Mouse (Mus musculus): ENCODE data around the gene Fuz. TPM values are rescaled to one million over a fixed set of nuclear protein-coding genes. Genes with fewer than 3 reads are reported as not detected.

The Fuz gene
- polyA plus RNA-seq, 1 experiment: 27.5 TPM

DNA sequence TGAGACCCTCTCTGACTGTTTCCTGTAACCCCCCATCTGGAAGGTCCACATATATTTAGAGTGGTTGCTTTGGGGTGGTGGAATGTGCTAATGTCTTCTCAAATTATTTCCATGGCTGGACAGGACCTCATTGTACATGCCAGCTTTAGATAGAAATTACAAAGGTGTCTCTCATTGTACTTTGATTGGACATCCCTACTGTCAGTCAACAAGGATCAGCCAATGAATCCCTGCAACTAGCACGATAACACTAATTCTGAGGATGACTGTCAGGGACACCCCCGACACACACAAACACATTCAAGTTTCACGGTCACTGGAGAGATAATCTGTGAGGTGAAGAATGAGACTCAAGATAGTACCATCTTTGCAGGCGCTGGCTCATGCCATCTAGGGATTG, 42.8 kb downstream of the Fuz start:
- Histone ChIP-seq H3K27ac (ENCODE audit: insufficient read depth, low read depth, low read length) (no peak overlapping the region), H3K36me3 (ENCODE audit: control insufficient read depth, insufficient read depth, low read length) (no peaks in the 10 kb centered on the region), H3K4me1 (ENCODE audit: control insufficient read depth, insufficient read depth, insufficient read length, low read length) (no peaks in the 10 kb centered on the region), H3K27me3 (ENCODE audit: control insufficient read depth, insufficient read depth, low read length) (no peaks in the 10 kb centered on the region; the same call in 1 of the 2 replicates), H3K4me3 (ENCODE audit: low read depth, low read length) (no peak overlapping the region)
- 91% methylated on average over 4 of the region's 4 CpGs for WGBS
- TF ChIP-seq CTCF (IDR thresholded peaks at IDR 0.05; ENCODE audit: extremely low read depth, insufficient read length, insufficient replicate concordance, low read depth, low read length) (no peak), POLR2A (IDR thresholded peaks at IDR 0.05; ENCODE audit: low read depth, low read length) (no peak)

GRCm38 (mm10) chr7:44942904-44943303, 47.0 kb downstream of the Fuz start, which contains the start of gene Tsks:
Gene Tsks (plus strand): TSS chr7:44943204.
- Histone ChIP-seq H3K4me3 (ENCODE audit: low read depth, low read length) (no peak within 1 kb of the TSS), H3K36me3 (ENCODE audit: control insufficient read depth, insufficient read depth, low read length) (no peaks in the 10 kb centered on the region), H3K4me1 (ENCODE audit: control insufficient read depth, insufficient read depth, insufficient read length, low read length) (no peaks in the 10 kb centered on the region), H3K27ac (ENCODE audit: insufficient read depth, low read depth, low read length) (no peak within 1 kb of the TSS), H3K27me3 (ENCODE audit: control insufficient read depth, insufficient read depth, low read length) (no peaks in the 10 kb centered on the region)
- TF ChIP-seq CTCF (IDR thresholded peaks at IDR 0.05; ENCODE audit: extremely low read depth, insufficient read length, insufficient replicate concordance, low read depth, low read length) (no peak), POLR2A (IDR thresholded peaks at IDR 0.05; ENCODE audit: low read depth, low read length) (no peak)
- 81% methylated on average over 7 of the region's 7 CpGs for WGBS

- no peaks in the 10 kb centered on the region for H3K36me3 ChIP-seq (ENCODE audit: control insufficient read depth, insufficient read depth, low read length)
- 50% methylated on average over 6 of the region's 6 CpGs for WGBS
These were observed 54.0 kb downstream of the Fuz start for GRCm38 (mm10) chr7:44949922-44950321.

GRCm38 (mm10) chr7:44951960-44952359, 56.1 kb downstream of the Fuz start:
- no peaks in the 10 kb centered on the region for H3K27me3 ChIP-seq (ENCODE audit: control insufficient read depth, insufficient read depth, low read length)
- H3K4me1 ChIP-seq (ENCODE audit: control insufficient read depth, insufficient read depth, insufficient read length, low read length): no peaks in the 10 kb centered on the region
- TF ChIP-seq POLR2A (IDR thresholded peaks at IDR 0.05; ENCODE audit: low read depth, low read length): no peak
- no peak for TF ChIP-seq CTCF (IDR thresholded peaks at IDR 0.05; ENCODE audit: extremely low read depth, insufficient read length, insufficient replicate concordance, low read depth, low read length)
- 1% methylated on average over 10 of the region's 10 CpGs for WGBS
- H3K4me3 ChIP-seq (ENCODE audit: low read depth, low read length): peak overlapping the region; percentile 66
- no peaks in the 10 kb centered on the region for H3K36me3 ChIP-seq (ENCODE audit: control insufficient read depth, insufficient read depth, low read length)
- peak overlapping the region; percentile 15; the same call in 1 of the 2 replicates for H3K27ac ChIP-seq (ENCODE audit: insufficient read depth, low read depth, low read length)

More at GRCm38 (mm10) chr7:44949922-44950321, 54.0 kb downstream of the Fuz start:
- no peak overlapping the region for H3K4me3 ChIP-seq (ENCODE audit: low read depth, low read length)
- no peaks in the 10 kb centered on the region for H3K27me3 ChIP-seq (ENCODE audit: control insufficient read depth, insufficient read depth, low read length)
- no peak overlapping the region for H3K27ac ChIP-seq (ENCODE audit: insufficient read depth, low read depth, low read length)
- no peaks in the 10 kb centered on the region for H3K4me1 ChIP-seq (ENCODE audit: control insufficient read depth, insufficient read depth, insufficient read length, low read length)
- no peak for TF ChIP-seq CTCF (IDR thresholded peaks at IDR 0.05; ENCODE audit: extremely low read depth, insufficient read length, insufficient replicate concordance, low read depth, low read length)
- TF ChIP-seq POLR2A (IDR thresholded peaks at IDR 0.05; ENCODE audit: low read depth, low read length): no peak

Other genes starting within 250 kb of the Fuz start
- gene Myh14, start 225.2 kb upstream of the Fuz start, polyA plus RNA-seq (2012; rRNA removed): 196 and 563 TPM in 2 replicates
- gene Izumo2, start 187.3 kb upstream of the Fuz start, polyA plus RNA-seq (2012; rRNA removed): not detected in 2 replicates
- gene Vrk3, start 147.7 kb upstream of the Fuz start, polyA plus RNA-seq (2012; rRNA removed): 20.4 and 40.3 TPM in 2 replicates
- 0.08 and 0.19 TPM in 2 replicates for gene Zfp473, start 145.0 kb upstream of the Fuz start, polyA plus RNA-seq (2012; rRNA removed)
- gene Nup62, start 80.0 kb upstream of the Fuz start, polyA plus RNA-seq (2012; rRNA removed): 30.9 and 53.3 TPM in 2 replicates
- 8.0 and 13.8 TPM in 2 replicates for gene Il4i1, start 79.7 kb upstream of the Fuz start, polyA plus RNA-seq (2012; rRNA removed)
- gene Atf5, start 79.4 kb upstream of the Fuz start, polyA plus RNA-seq (2012; rRNA removed): 83.9 and 102 TPM in 2 replicates
- gene Akt1s1, start 47.1 kb upstream of the Fuz start, polyA plus RNA-seq (2012; rRNA removed): 180 and 283 TPM in 2 replicates
- 32.1 and 63.2 TPM in 2 replicates for gene Tbc1d17, start 47.0 kb upstream of the Fuz start, polyA plus RNA-seq (2012; rRNA removed)
- 36.9 and 84.2 TPM in 2 replicates for gene Pnkp, start 38.9 kb upstream of the Fuz start, polyA plus RNA-seq (2012; rRNA removed)
- gene Ptov1, start 26.3 kb upstream of the Fuz start, polyA plus RNA-seq (2012; rRNA removed): 82.3 and 141 TPM in 2 replicates
- gene Med25, start 3.4 kb upstream of the Fuz start, polyA plus RNA-seq (2012; rRNA removed): 85.8 and 208 TPM in 2 replicates
- gene Ap2a1, start 33.4 kb downstream of the Fuz start, polyA plus RNA-seq (2012; rRNA removed): 49.8 and 85.2 TPM in 2 replicates
- gene Tsks, start 47.1 kb downstream of the Fuz start, polyA plus RNA-seq (2012; rRNA removed): not detected in 2 replicates
- 5.2 and 7.6 TPM in 2 replicates for gene Cpt1c, start 78.8 kb downstream of the Fuz start, polyA plus RNA-seq (2012; rRNA removed)
- 50.0 and 68.6 TPM in 2 replicates for gene Prmt1, start 90.5 kb downstream of the Fuz start, polyA plus RNA-seq (2012; rRNA removed)
- gene Irf3, start 101.6 kb downstream of the Fuz start, polyA plus RNA-seq (2012; rRNA removed): 52.9 and 91.0 TPM in 2 replicates
- 10.1 and 16.3 TPM in 2 replicates for gene Bcl2l12, start 102.6 kb downstream of the Fuz start, polyA plus RNA-seq (2012; rRNA removed)
- 39.8 and 73.0 TPM in 2 replicates for gene Scaf1, start 120.3 kb downstream of the Fuz start, polyA plus RNA-seq (2012; rRNA removed)
- 49.3 and 67.9 TPM in 2 replicates for gene Rras, start 121.9 kb downstream of the Fuz start, polyA plus RNA-seq (2012; rRNA removed)
- 8.1 and 13.2 TPM in 2 replicates for gene Prr12, start 156.8 kb downstream of the Fuz start, polyA plus RNA-seq (2012; rRNA removed)
- 39.3 and 92.7 TPM in 2 replicates for gene Nosip, start 166.3 kb downstream of the Fuz start, polyA plus RNA-seq (2012; rRNA removed)
- 81.7 and 172 TPM in 2 replicates for gene Prrg2, start 166.6 kb downstream of the Fuz start, polyA plus RNA-seq (2012; rRNA removed)
- gene Rcn3, start 196.1 kb downstream of the Fuz start, polyA plus RNA-seq (2012; rRNA removed): 40.0 and 49.9 TPM in 2 replicates
- gene Fcgrt, start 207.8 kb downstream of the Fuz start, polyA plus RNA-seq (2012; rRNA removed): 47.9 and 78.3 TPM in 2 replicates
- gene Rps11, start 228.4 kb downstream of the Fuz start, polyA plus RNA-seq (2012; rRNA removed): 159 and 207 TPM in 2 replicates
- gene Rpl13a, start 232.7 kb downstream of the Fuz start, polyA plus RNA-seq (2012; rRNA removed): 1,193 and 1,266 TPM in 2 replicates
- 1.5 TPM in 1 of 2 replicates, not detected in the other for gene Gm45713, start 240.2 kb downstream of the Fuz start, polyA plus RNA-seq (2012; rRNA removed)
- 22.1 and 45.8 TPM in 2 replicates for gene Flt3l, start 240.4 kb downstream of the Fuz start, polyA plus RNA-seq (2012; rRNA removed)